Mouse (Mus musculus) embryonic stem cell, embryonic (primary cell): ENCODE measurements at regions not wholly inside any gene's neighbourhood (a gene's known extent, or its start where the extent isn't known, plus 50 kb on each side); places are given as distances from the start of the nearest gene placed in this dataset.

ENCODE experiments used
- CTCF ChIA-PET, 4 experiments: fragments of 300-600 bp in 2 of 4; fragments of 350-600 bp in 2 of 4; sonication (Branson Sonifier 250); formaldehyde crosslinking; loops; one replicate each; lab custom pipeline; 2022; ENCODE audit warnings: inconsistent platforms in 2 of 4; lab: Charles Lee
- POLR2A ChIA-PET, 4 experiments: fragments of 300-600 bp in 2 of 4; fragments of 350-600 bp in 2 of 4; sonication (Branson Sonifier 250); formaldehyde crosslinking; loops; one replicate each; lab custom pipeline; 2022; ENCODE audit warnings: antibody characterized with exemption in 4 of 4, inconsistent platforms in 1 of 4; lab: Charles Lee

- CTCF ChIA-PET = interaction anchor here in 3 of 4 experiments (0.6 to 2.8 kb wide), 3 partner anchors 180 to 636 kb away, joined by 3 to 24 read pairs (median 3); no protein-coding TSS in a partner anchor
- POLR2A ChIA-PET = no interaction called here
These were observed 183.7 kb downstream of the Cyp26b1 start for GRCm38 (mm10) chr6:84409863-84410513.

- POLR2A ChIA-PET = interaction anchor here in 1 of 4 experiments (1.0 kb wide), 1 partner anchor 19 kb away, joined by 3 read pairs; no protein-coding TSS in a partner anchor
These were observed 185.2 kb downstream of the Cyp26b1 start for GRCm38 (mm10) chr6:84408513-84408912.

GRCm38 (mm10) chr6:84407773-84408172 lies 185.9 kb downstream of the Cyp26b1 start:
- CTCF ChIA-PET = interaction anchor here (0.6 to 2.8 kb wide), 42 partner anchors 11 to 695 kb away, joined by 3 to 24 read pairs (median 3); no protein-coding TSS in a partner anchor
- POLR2A ChIA-PET = interaction anchor here in 1 of 4 experiments (1.0 kb wide), 1 partner anchor 20 kb away, joined by 3 read pairs; no protein-coding TSS in a partner anchor

More at GRCm38 (mm10) chr6:84408513-84408912, 185.2 kb downstream of the Cyp26b1 start:
- CTCF ChIA-PET = interaction anchor here (0.6 to 2.8 kb wide), 23 partner anchors 8 to 314 kb away, joined by 3 to 24 read pairs (median 4); no protein-coding TSS in a partner anchor

GRCm38 (mm10) chr6:84404695-84405094 lies 189.0 kb downstream of the Cyp26b1 start:
- CTCF ChIA-PET = interaction anchor here (0.6 to 1.9 kb wide), 22 partner anchors 11 to 1626 kb away, joined by 3 to 15 read pairs (median 4); no protein-coding TSS in a partner anchor

GRCm38 (mm10) chr6:84402431-84402830 lies 191.3 kb downstream of the Cyp26b1 start:
- CTCF ChIA-PET = interaction anchor here in 2 of 4 experiments (0.5 to 2.0 kb wide), 4 partner anchors 83 to 459 kb away, joined by 3 to 6 read pairs (median 3); no protein-coding TSS in a partner anchor
- POLR2A ChIA-PET = no interaction called here

More at GRCm38 (mm10) chr6:84404695-84405094, 189.0 kb downstream of the Cyp26b1 start:
- POLR2A ChIA-PET = interaction anchor here in 1 of 4 experiments (1.1 kb wide), 1 partner anchor 310 kb away, joined by 3 read pairs; no protein-coding TSS in a partner anchor

GRCm38 (mm10) chr6:84394496-84395090 lies 199.1 kb downstream of the Cyp26b1 start:
- POLR2A ChIA-PET = interaction anchor here in 1 of 4 experiments (1.2 kb wide), 1 partner anchor 18 kb away, joined by 3 read pairs; no protein-coding TSS in a partner anchor
- CTCF ChIA-PET = interaction anchor here in 3 of 4 experiments (0.7 to 1.8 kb wide), 3 partner anchors 13 to 19 kb away, joined by 3 to 4 read pairs (median 4); no protein-coding TSS in a partner anchor

- ChIA-PET CTCF (interaction anchor here in 3 of 4 experiments (0.6 to 1.8 kb wide), 7 partner anchors 14 to 299 kb away, joined by 3 to 4 read pairs (median 3); no protein-coding TSS in a partner anchor), POLR2A (interaction anchor here in 2 of 4 experiments (1.1 to 1.2 kb wide), 2 partner anchors 10 to 19 kb away, joined by 3 read pairs; no protein-coding TSS in a partner anchor)
These were observed 200.0 kb downstream of the Cyp26b1 start for GRCm38 (mm10) chr6:84393519-84394231.

GRCm38 (mm10) chr6:84392752-84393511 lies 200.8 kb downstream of the Cyp26b1 start:
- POLR2A ChIA-PET = interaction anchor here in 2 of 4 experiments (0.7 to 1.1 kb wide), 2 partner anchors 10 to 188 kb away, joined by 3 to 4 read pairs; no protein-coding TSS in a partner anchor
- CTCF ChIA-PET = interaction anchor here (0.6 to 1.8 kb wide), 8 partner anchors 15 to 727 kb away, joined by 3 to 5 read pairs (median 3); no protein-coding TSS in a partner anchor

GRCm38 (mm10) chr6:84391016-84391415 lies 202.7 kb downstream of the Cyp26b1 start:
- ChIA-PET CTCF (no interaction called here), POLR2A (no interaction called here)

- ChIA-PET POLR2A (no interaction called here), CTCF (interaction anchor here in 1 of 4 experiments (1.1 kb wide), 1 partner anchor 22 kb away, joined by 3 read pairs; no protein-coding TSS in a partner anchor)
These were observed 208.0 kb downstream of the Cyp26b1 start for GRCm38 (mm10) chr6:84385696-84386095.

GRCm38 (mm10) chr6:84383718-84384117 lies 210.0 kb downstream of the Cyp26b1 start:
- POLR2A ChIA-PET = interaction anchor here in 1 of 4 experiments (0.6 kb wide), 1 partner anchor 175 kb away, joined by 3 read pairs; no protein-coding TSS in a partner anchor
- CTCF ChIA-PET = interaction anchor here in 1 of 4 experiments (0.5 kb wide), 1 partner anchor 66 kb away, joined by 3 read pairs; no protein-coding TSS in a partner anchor

- ChIA-PET CTCF (no interaction called here), POLR2A (interaction anchor here in 1 of 4 experiments (0.6 kb wide), 1 partner anchor 599 kb away, joined by 3 read pairs; no protein-coding TSS in a partner anchor)
These were observed 210.6 kb downstream of the Cyp26b1 start for GRCm38 (mm10) chr6:84383141-84383540.

GRCm38 (mm10) chr6:84381571-84381970 lies 212.1 kb downstream of the Cyp26b1 start:
- ChIA-PET CTCF (no interaction called here), POLR2A (no interaction called here)

GRCm38 (mm10) chr6:84376666-84377065 lies 217.0 kb downstream of the Cyp26b1 start:
- CTCF ChIA-PET = interaction anchor here in 3 of 4 experiments (0.6 to 2.4 kb wide), 10 partner anchors 8 to 756 kb away, joined by 3 to 26 read pairs (median 6); no protein-coding TSS in a partner anchor
- POLR2A ChIA-PET = no interaction called here

- CTCF ChIA-PET = interaction anchor here (0.5 to 2.4 kb wide), 22 partner anchors 9 to 486 kb away, joined by 3 to 26 read pairs (median 4); no protein-coding TSS in a partner anchor
- POLR2A ChIA-PET = no interaction called here
These were observed 218.2 kb downstream of the Cyp26b1 start for GRCm38 (mm10) chr6:84375498-84375897.

- POLR2A ChIA-PET = no interaction called here
- CTCF ChIA-PET = no interaction called here
These were observed 227.3 kb downstream of the Cyp26b1 start for GRCm38 (mm10) chr6:84366365-84366764.

- ChIA-PET CTCF (no interaction called here), POLR2A (no interaction called here)
These were observed 227.8 kb downstream of the Cyp26b1 start for GRCm38 (mm10) chr6:84365914-84366313.
